9 mouse cellular contexts compared by ENCODE assay signal in the genomic region with DNA sequence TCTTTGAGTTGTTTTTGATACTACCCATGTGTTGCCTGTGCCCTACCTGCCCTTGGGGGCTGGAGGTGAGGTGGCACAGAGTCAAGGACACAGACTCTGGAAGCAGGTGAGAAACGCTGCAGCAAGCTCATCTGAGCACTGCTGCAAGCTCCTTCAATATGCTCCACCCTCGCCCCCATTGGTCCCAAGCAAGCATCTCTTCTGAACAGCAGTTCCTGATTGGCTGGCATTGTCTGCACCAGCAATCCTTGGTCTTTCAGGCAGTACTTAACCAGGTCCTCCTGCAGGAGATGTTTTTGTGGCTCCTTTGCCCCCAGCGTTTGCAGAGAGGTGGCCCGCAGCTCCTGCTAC. TPM values are rescaled to one million over a fixed set of nuclear protein-coding genes. Genes with fewer than 3 reads are reported as not detected.
DNase-seq lines count a peak whose midpoint lies in the region; ATAC-seq and TF ChIP-seq lines count a peak whose summit lies in the region.
"Had no signal": no experiment of that assay in that cellular context is flagged by ENCODE, and none has a peak within 500 bp of the region (broad histone marks: within the 10 kb centered on the region; RNA-seq: fewer than 3 reads in every experiment).

No protein-coding gene starts in this region.

- no peaks in the 10 kb centered on the region for H3K27me3 ChIP-seq in lung, embryonic 14.5 days (ENCODE audit: insufficient read depth, low read length)
- no peaks in the 10 kb centered on the region for H3K27me3 ChIP-seq in hindbrain, embryonic 15.5 days
- H3K27me3 ChIP-seq in limb, embryonic 12.5 days: no peaks in the 10 kb centered on the region
- H3K27me3 ChIP-seq in stomach, embryonic 15.5 days (replicated peaks): no peaks in the 10 kb centered on the region

- no peaks in the 10 kb centered on the region for H3K4me1 ChIP-seq in lung, embryonic 14.5 days (ENCODE audit: insufficient read depth)
- H3K4me1 ChIP-seq in hindbrain, embryonic 15.5 days (replicated peaks): peaks cover 17% of the 10 kb centered on the region
- H3K4me1 ChIP-seq in limb, embryonic 12.5 days (replicated peaks): peaks cover 14% of the 10 kb centered on the region
- peaks cover 4% of the 10 kb centered on the region; the same call in 1 of the 2 replicates for H3K4me1 ChIP-seq in stomach, embryonic 15.5 days

- no peak for DNase-seq in lung, embryonic 14.5 days
- DNase-seq in lung, postnatal 25 days (ENCODE audit: low spot score): no peak
- no peak for DNase-seq in T-cell, adult 2 months (ENCODE audit: low spot score)
- no peak for DNase-seq in urinary bladder, postnatal 14 days (ENCODE audit: low spot score)
- DNase-seq in spleen, postnatal 36 days (ENCODE audit: low spot score in 2 of 2): no peak

- H3K36me3 ChIP-seq in lung, embryonic 14.5 days (ENCODE audit: insufficient read depth): no peaks in the 10 kb centered on the region
- H3K36me3 ChIP-seq in hindbrain, embryonic 15.5 days: no peaks in the 10 kb centered on the region
- H3K36me3 ChIP-seq in limb, embryonic 12.5 days: no peaks in the 10 kb centered on the region
- H3K36me3 ChIP-seq in stomach, embryonic 15.5 days: no peaks in the 10 kb centered on the region

- no peak overlapping the region for H3K9ac ChIP-seq in lung, embryonic 14.5 days
- H3K9ac ChIP-seq in hindbrain, embryonic 15.5 days: 0 out of 2 replicates have a peak overlapping the region, but pooled peaks have one; percentile 16
- no peak overlapping the region for H3K9ac ChIP-seq in limb, embryonic 12.5 days (replicated peaks)
- H3K9ac ChIP-seq in stomach, embryonic 15.5 days: no peak overlapping the region

- 35% methylated on average over 4 of the region's 4 CpGs for WGBS in lung, embryonic 14.5 days
- 44% methylated on average over 4 of the region's 4 CpGs for WGBS in hindbrain, embryonic 15.5 days
- 47% methylated on average over 4 of the region's 4 CpGs for WGBS in limb, embryonic 12.5 days
- 47% methylated on average over 4 of the region's 4 CpGs for WGBS in stomach, embryonic 15.5 days

- ATAC-seq in lung, embryonic 14.5 days (ENCODE audit: insufficient read depth): peak; percentile 16; the same call in 1 of the 2 replicates
- peak; percentile 29; the same call in 1 of the 2 replicates for ATAC-seq in hindbrain, embryonic 15.5 days (ENCODE audit: low FRiP score, low read depth)
- ATAC-seq in limb, embryonic 12.5 days (ENCODE audit: insufficient number of reproducible peaks, insufficient read depth, low FRiP score, low TSS enrichment, low read depth): peak; percentile 18; the same call in 1 of the 2 replicates
- no peak for ATAC-seq in stomach, embryonic 15.5 days (ENCODE audit: insufficient read depth, low FRiP score, low read depth)

- H3K4me3 ChIP-seq in lung, embryonic 14.5 days (ENCODE audit: low read depth, low read length): no peak overlapping the region
- peak overlapping the region; percentile 32 for H3K4me3 ChIP-seq in hindbrain, embryonic 15.5 days
- H3K4me3 ChIP-seq in limb, embryonic 12.5 days (replicated peaks): no peak overlapping the region
- no peak overlapping the region; the same call in 1 of the 2 replicates for H3K4me3 ChIP-seq in stomach, embryonic 15.5 days (replicated peaks)
- H3K4me3 ChIP-seq: myocyte had no signal

- H3K27ac ChIP-seq in lung, embryonic 14.5 days (ENCODE audit: low read depth): no peak overlapping the region
- H3K27ac ChIP-seq in hindbrain, embryonic 15.5 days (replicated peaks): peak overlapping the region; percentile 65
- no peak overlapping the region for H3K27ac ChIP-seq in limb, embryonic 12.5 days
- no peak overlapping the region for H3K27ac ChIP-seq in stomach, embryonic 15.5 days

- H3K4me2 ChIP-seq in lung, embryonic 14.5 days: peak overlapping the region; percentile 58
- H3K4me2 ChIP-seq in hindbrain, embryonic 15.5 days: peak overlapping the region; percentile 66
- H3K4me2 ChIP-seq in limb, embryonic 12.5 days: peak overlapping the region; percentile 45
- H3K4me2 ChIP-seq in stomach, embryonic 15.5 days: peak overlapping the region; percentile 51; the same call in 1 of the 2 replicates

- no peak for TF ChIP-seq CTCF in lung, embryonic 14.5 days (IDR thresholded peaks at IDR 0.05; ENCODE audit: low read depth)

- no peaks in the 10 kb centered on the region for H3K9me3 ChIP-seq in lung, embryonic 14.5 days (ENCODE audit: low read depth, low read length)
- H3K9me3 ChIP-seq in hindbrain, embryonic 15.5 days: no peaks in the 10 kb centered on the region
- no peaks in the 10 kb centered on the region for H3K9me3 ChIP-seq in limb, embryonic 12.5 days
- H3K9me3 ChIP-seq in stomach, embryonic 15.5 days: no peaks in the 10 kb centered on the region

RNA-seq across cellular contexts. Expression of gene Shc3, which starts 34.6 kb away (rescaled TPM):
- polyA plus RNA-seq in lung, embryonic 14.5 days (2014; fragmentation: Nextera tagmentation; extraction: Ambion mirVana): not detected in 2 replicates
- polyA plus RNA-seq in hindbrain, embryonic 15.5 days (2015; fragmentation: Nextera tagmentation; extraction: Ambion mirVana): 7.3 and 8.4 TPM in 2 replicates
- polyA plus RNA-seq in limb, embryonic 12.5 days (2016; fragmentation: Nextera tagmentation; extraction: Ambion mirVana): 0.31 and 0.63 TPM in 2 replicates
- 0.35 and 0.41 TPM in 2 replicates for polyA plus RNA-seq in stomach, embryonic 15.5 days (2015; fragmentation: Nextera tagmentation; extraction: Ambion mirVana)

RNA-seq across cellular contexts. Expression of gene Cks2, which starts 41.2 kb away (rescaled TPM):
- 426 and 436 TPM in 2 replicates for polyA plus RNA-seq in lung, embryonic 14.5 days (2014; fragmentation: Nextera tagmentation; extraction: Ambion mirVana)
- polyA plus RNA-seq in hindbrain, embryonic 15.5 days (2015; fragmentation: Nextera tagmentation; extraction: Ambion mirVana): 54.9 and 73.6 TPM in 2 replicates
- 351 and 364 TPM in 2 replicates for polyA plus RNA-seq in limb, embryonic 12.5 days (2016; fragmentation: Nextera tagmentation; extraction: Ambion mirVana)
- polyA plus RNA-seq in stomach, embryonic 15.5 days (2015; fragmentation: Nextera tagmentation; extraction: Ambion mirVana): 304 and 342 TPM in 2 replicates

RNA-seq across cellular contexts. Expression of gene Secisbp2, which starts 47.6 kb away (rescaled TPM):
- 26.1 and 31.3 TPM in 2 replicates for polyA plus RNA-seq in lung, embryonic 14.5 days (2014; fragmentation: Nextera tagmentation; extraction: Ambion mirVana)
- polyA plus RNA-seq in hindbrain, embryonic 15.5 days (2015; fragmentation: Nextera tagmentation; extraction: Ambion mirVana): 27.7 and 32.0 TPM in 2 replicates
- 26.5 and 29.4 TPM in 2 replicates for polyA plus RNA-seq in limb, embryonic 12.5 days (2016; fragmentation: Nextera tagmentation; extraction: Ambion mirVana)
- polyA plus RNA-seq in stomach, embryonic 15.5 days (2015; fragmentation: Nextera tagmentation; extraction: Ambion mirVana): 27.1 and 27.3 TPM in 2 replicates
